Mouse (Mus musculus) adrenal gland, postnatal 25 days (tissue): ENCODE data around the gene Gm38392. TPM values are rescaled to one million over a fixed set of nuclear protein-coding genes. Genes with fewer than 3 reads are reported as not detected.

ENCODE experiments used
- DNase-seq: peaks from one replicate; pipeline ENCODE4 v3.0.0; 2021; ENCODE audit warnings: mixed read lengths
- total RNA-seq: library from RNA; stranded (reverse); gene quantifications from 2 replicates; pipeline ENCODE4 v1.2.3, GENCODE M21; 2021

Gm38392 gene
- total RNA-seq, 1 experiment from 2014 or later = 1.6 TPM

DNA sequence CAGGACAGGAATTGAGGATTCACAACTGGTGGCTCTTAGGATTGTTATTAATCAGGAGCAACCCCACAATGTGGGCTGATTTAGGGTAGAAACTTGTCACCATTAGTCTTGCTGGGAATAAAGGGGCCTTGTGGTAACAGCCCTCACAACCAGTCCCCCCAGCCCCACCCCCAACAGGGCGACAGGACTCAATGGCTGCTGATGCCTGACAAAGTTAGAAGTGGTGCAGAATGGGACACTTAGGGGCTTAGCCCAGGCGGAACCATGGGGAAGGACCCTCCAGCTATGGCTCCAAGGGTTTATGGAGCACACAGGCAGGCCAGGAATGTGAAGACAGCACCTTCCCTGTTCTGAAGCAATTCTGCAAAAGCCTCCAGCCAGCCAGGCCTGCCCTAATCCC is 51.4 kb downstream of the Gm38392 start:
- DNase-seq = no peak

GRCm38 (mm10) chr3:88235216-88235615 is 51.8 kb downstream of the Gm38392 start:
- no peak for DNase-seq

DNA sequence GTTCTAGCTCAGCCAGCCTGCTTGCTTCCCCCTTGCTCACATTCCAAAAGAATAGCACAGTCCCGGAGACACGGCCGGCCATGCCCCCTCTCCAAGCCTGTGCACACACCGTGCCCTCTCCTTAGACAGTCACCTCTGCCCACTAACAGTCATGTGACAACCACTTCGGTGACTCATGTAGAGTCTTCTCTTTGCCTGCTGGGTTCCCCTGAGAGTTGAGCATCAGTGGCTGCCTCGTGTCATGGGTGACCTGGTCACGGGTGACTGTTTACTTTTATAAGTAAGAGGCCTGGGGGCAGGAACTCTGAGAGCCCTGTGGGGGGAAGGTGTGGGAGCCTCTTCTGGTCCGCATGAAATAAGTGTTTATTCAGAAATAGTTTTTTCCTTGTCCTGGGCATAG is 53.0 kb downstream of the Gm38392 start:
- DNase-seq = no peak

GRCm38 (mm10) chr3:88232851-88233649 is 54.0 kb downstream of the Gm38392 start:
- no peak for DNase-seq

DNA sequence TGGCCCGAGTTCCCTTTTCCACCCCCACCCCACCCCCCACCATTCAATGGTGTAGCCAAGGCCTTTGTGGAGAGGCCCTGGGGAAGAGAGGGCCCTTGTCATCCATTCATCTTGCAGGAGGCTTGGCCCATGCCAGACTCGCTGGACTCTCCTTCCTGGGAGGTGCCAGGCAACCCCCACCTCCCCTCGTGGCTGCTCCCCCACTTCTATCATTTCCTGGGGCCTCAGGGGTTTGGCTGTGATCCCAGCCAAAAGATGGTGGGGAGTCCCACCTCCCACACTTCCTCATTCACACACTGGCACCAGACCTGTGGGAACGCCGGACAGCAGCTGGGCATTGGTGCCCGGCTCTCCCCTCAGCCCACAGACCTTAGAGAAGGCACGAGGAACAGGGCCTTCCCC is 54.7 kb downstream of the Gm38392 start:
- DNase-seq = no peak

GRCm38 (mm10) chr3:88231061-88231641 is 55.9 kb downstream of the Gm38392 start:
- no peak for DNase-seq

- no peak for DNase-seq
These were observed 56.6 kb downstream of the Gm38392 start for GRCm38 (mm10) chr3:88230262-88231047.

DNA sequence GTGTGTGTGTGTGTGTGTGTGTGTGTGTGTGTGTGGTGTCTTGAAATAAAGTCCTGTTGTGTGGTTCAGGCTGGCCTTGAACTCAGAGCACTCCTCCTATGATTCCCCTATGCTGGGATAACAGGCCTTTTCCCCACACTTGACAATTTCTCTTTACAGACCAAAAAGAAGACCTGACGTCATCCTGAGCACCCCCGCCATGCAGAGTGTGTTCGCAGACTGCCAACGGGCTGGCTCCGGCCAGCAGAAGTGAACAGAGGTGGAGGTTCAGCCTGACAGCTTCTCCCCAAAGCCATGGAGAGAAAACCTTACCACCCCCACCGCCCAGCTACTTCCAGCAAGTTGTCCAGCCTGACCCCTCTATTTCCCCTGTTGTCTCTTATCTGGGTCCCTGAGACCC is 57.5 kb downstream of the Gm38392 start:
- DNase-seq = no peak

GRCm38 (mm10) chr3:88228906-88229305 is 58.1 kb downstream of the Gm38392 start:
- no peak for DNase-seq

DNA sequence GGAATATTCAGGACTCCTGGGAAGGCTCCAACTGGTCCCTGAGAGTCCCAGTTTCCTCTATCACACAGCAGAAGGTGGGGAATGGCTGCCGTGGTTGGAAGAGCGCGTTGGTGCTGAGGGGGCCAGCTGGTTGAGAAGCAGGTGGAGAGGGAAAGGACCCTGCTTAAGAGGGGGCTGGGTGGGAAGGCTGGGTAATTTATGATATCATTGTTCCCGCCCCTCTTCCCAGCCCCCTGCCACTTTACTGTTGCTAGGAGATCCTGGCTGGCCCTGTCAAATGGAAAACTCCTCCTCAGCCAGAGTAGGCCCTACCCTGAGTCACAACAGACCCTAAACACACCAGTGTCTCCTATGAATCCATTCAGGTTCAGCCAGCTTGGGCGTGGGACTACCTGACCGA is 59.0 kb downstream of the Gm38392 start:
- no peak for DNase-seq

DNA sequence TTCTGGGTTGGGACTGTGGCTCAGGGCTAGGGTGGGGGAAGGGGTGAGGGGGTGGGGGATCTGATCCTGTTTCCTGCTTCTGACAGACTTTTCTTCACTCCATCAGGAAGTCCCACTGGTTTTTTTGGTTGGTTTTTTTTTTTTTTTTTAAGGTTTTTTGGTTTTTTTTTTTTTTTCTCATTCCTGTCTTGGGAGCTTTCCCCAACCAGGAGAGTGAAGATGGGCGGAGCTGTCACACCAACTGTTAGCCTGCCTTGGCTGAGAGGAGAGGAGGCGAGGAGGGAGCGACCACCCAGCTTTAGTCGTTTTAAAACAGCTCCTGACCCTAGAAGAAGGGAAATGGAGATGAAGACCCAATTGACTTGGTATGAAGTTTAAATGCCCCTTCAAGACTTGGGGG is 59.8 kb downstream of the Gm38392 start:
- no peak for DNase-seq

DNA sequence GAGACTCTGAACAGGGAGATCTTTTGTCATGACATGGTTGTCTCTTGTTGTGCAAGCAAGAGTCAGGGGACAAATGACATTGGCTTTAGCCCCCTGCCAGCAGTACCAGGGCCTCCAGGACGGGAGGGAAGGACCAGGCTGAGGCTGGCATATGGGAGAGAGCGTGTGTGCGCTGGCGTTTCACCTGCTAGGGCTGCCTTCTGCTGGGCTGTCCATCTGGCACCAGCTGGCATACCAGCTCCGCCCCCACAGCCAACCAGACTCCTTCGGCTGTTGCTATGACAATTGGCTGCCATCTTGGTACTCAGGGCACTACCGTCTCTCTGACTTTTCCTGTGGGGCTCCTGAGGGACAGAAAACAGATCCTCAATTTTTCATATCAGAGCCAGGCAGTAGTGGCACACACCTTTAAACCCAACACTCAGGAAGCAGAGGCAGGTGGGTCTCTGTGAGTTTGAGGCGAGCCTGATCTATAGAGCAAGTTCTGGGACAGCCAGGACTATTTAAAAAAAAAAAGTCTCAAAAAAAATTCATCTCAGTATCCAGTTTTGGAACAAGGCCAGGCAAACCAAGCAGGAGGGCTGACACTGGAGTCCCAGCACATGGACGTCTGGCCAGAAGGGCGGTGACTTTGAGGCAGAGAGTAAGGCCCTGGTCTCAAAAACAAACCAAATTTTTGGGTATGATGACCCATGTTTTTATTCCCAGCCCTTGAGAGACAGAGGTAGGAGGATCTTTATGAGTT is 60.7 kb downstream of the Gm38392 start:
- no peak for DNase-seq

DNA sequence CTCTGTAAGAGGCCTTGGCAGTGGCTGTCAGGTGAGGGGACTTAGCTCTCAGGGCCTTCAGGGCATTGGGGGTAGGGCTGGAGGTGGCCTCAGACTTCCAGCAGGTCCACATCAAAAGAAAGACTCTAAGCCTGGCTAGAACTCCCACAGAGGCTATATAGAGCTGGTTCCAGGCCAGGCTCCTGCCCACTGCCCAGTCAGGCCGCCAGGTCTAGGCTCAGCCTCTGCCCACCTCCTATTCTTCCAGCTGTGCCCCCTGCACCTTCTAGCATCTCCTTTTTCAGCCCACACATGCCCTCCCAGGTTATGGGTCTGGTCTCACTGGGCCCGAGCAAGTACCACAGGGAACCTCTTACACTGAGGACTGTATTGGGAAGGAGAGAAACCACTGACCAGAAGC is 62.1 kb downstream of the Gm38392 start:
- DNase-seq = no peak

DNA sequence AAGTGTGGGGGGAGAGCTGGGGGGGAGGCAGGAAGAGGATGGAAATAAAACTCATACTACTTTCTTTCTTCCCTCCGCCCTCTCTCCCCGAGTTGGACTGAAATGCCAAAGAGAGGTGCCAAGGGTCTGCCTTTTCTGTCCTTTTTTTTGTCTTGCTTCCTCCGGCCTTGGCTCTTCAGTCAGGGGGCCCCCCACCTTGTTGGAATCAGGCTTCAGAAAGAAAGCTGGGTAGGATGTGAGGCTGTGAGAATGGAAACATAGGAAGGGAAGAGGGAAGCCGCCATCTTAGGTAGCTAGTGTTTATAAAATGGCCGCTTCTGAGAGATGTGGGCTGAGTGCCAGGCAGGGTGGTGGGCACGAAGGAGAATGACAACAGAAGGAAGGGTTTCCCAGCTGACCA is 64.6 kb downstream of the Gm38392 start:
- DNase-seq = no peak

- DNase-seq = no peak
These were observed 65.3 kb downstream of the Gm38392 start for GRCm38 (mm10) chr3:88221519-88222390.

DNA sequence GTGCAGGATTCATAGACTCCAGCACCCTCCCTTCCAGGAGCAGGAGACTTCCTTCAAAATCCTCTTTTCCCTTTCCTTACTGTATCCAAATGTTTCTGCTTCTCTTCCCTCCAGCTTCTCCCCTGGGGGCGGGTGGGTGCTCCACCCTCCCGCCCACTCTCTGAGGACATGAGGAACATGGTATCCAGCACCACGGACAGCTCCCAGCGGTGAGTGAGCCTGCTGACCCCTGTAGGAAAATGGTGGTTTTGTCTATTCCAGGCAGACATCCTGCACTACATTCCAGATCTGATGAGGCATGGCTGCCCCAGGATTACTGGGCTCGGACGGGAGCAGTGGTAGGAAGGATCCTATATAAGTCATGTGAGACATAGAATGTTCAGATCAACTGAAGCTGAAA is 66.2 kb downstream of the Gm38392 start:
- DNase-seq = peak; percentile 83

DNA sequence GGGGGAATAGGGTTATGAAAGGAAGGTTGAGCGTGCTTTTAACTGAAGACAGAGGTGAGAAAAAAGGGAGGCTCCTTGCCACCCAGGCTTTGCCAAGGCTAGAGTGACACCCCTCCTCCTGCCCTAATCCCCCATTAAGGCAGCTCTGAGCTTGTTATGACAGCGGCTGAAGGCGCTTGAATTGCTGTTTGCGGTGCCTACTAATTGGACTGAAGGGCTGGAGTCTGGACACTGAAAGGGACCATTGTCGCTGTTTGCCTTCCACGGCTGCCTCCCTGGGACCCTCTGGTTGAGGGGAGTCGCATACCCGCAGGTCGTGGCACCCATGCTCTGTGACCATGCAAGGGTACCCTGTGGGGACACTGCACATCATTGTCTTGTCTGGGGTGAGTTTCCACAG is 67.1 kb downstream of the Gm38392 start:
- DNase-seq = no peak

DNA sequence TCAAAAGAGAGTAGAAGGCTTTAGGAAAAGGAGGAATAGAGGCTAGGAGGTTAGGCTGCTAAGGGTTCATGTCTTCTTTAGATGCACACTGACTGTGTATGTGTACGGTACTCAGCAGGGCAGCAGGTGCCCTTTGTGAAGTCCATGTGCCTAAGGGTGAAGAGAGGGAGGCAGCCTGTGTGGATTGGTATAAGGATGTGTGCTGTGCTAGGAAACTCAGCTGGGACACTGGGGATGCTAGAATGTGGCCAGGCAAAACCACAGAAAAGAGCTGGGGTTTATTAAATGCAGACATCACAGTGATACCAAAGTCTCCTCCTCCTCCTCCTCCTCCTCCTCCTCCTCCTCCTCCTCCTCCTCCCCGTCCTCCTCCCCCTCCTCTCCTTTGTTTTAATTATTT is 69.3 kb downstream of the Gm38392 start:
- DNase-seq = no peak

DNA sequence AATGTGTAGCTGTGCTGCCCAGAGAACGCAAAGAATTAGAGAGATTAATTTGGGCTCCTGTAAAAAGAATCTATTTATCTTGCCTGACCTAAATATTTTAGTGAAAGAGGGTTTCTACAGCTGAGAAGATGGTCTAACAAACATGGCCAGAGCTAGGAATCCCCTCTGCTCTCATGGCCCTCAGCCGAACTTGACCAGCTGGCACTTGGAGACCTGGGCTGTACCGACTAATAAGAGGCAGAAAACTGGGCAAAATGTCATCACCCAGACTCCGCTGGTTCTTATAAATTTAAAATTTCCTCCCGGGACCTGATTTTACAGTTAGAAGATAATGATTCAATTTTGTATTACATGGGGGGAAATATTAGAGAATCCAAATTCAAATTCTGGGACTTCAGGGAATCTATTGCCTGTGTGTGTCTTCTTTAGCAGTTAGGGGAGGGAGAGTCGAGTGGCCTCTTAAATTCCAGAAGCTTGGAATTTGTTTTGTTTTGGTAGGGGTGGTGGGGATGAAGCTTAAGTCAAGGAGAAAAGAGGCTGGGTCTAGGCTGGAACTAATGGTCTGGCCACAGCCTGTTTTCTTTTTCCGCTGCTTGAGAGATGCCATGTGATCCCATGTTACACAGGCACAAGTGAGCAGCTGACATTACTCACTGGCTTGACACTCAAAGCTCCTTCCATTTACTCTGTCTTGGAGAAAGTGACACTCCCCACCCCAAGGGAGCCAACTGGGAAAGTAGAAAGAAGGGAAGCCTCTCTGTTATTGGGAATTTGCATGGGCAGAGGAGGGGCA is 70.3 kb downstream of the Gm38392 start:
- DNase-seq = no peak

DNA sequence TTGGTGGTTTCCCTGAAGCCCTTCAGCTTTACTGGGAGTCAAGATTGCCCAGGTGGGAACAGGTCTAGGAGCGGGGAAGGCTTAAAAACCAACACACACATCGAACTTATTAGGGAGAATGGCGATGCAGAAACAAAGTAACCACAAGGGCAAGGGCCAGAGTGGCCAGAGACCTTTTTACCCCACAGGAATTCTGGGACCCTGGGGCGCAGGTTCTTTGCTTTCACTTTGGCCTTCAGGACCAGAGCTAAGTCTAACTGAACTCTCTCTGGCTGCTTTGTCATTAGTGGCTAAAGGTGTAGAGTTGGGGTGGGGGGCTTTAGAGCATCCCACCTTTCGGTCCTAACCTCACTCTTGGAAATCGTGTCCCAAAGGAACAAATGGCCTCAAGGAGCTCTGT is 70.9 kb downstream of the Gm38392 start:
- DNase-seq = no peak

DNA sequence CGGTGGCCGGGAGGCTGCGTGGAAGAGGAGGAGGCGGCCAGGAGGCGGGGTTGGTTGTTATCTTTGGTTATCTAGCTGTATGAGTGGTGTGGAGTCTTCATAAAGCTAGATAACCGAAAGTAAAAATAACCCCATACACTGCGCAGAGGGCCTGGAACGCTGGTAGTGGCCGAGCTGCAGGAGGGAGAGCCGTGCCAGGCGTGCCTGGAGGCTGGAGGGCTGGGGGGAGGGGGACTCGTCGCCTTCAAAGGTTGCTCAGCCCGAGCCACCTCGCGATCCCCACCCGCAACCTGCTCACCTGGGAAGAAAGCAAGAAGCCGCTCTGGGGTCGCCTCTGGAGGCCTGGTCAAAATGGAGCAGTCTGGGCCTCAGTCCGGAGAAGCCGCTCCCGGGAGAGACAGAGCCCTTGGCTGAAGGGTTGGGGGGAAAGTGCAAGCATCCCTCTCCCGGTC is 71.4 kb downstream of the Gm38392 start:
- no peak for DNase-seq
